Mouse (Mus musculus) megakaryocyte, embryonic 14.5 days (primary cell): ENCODE results near the gene 1700069L16Rik.

ENCODE experiments used
- FLI1 ChIP-seq: IDR thresholded peaks from 2 replicates; pipeline ENCODE4 v1.6.1; 2012; ENCODE audit warnings: low read length, inconsistent platforms, mixed read lengths
- GATA1 ChIP-seq: IDR thresholded peaks from 3 replicates; pipeline ENCODE4 v1.6.1; 2012; ENCODE audit warnings: mixed read lengths, low read length, inconsistent platforms, borderline replicate concordance

GRCm38 (mm10) chr5:113723567-113724237, 870 bp downstream of the 1700069L16Rik start:
- TF ChIP-seq GATA1 = no peak
- no peak for TF ChIP-seq FLI1
